Mouse (Mus musculus) kidney, postnatal 0 days (tissue): ENCODE measurements at regions not wholly inside any gene's neighbourhood (a gene's known extent, or its start where the extent isn't known, plus 50 kb on each side); places are given as distances from the start of the nearest gene placed in this dataset.
A peak's percentile ranks its signal among the peaks of the same experiment; 100 is the strongest.

Source experiments
- ATAC-seq: fragments of 200-750 bp; cut with Nextera tagmentation; replicated peaks from 2 replicates; pipeline ENCODE4 v1.8.0; 2017; ENCODE audit warnings: low read depth, moderate number of reproducible peaks, moderate TSS enrichment, moderate library complexity; ENCODE audit not compliant: low FRiP score
- DNase-seq: peaks from one replicate; pipeline ENCODE4 v3.0.0-alpha.2; 2016; ENCODE audit warnings: low spot score
- H3K27ac ChIP-seq: fragments of 300-500 bp; sonication (generic); 2 replicates; pipeline ENCODE4 v1.5.1; 2014; ENCODE audit warnings: mild to moderate bottlenecking
- H3K27me3 ChIP-seq: fragments of 300-500 bp; sonication (generic); 2 replicates; pipeline ENCODE4 v1.6.1; 2014; ENCODE audit warnings: low read length, mixed read lengths; ENCODE audit not compliant: insufficient read depth
- H3K36me3 ChIP-seq: fragments of 300-500 bp; sonication (generic); 2 replicates; pipeline ENCODE4 v1.6.1; 2014; ENCODE audit warnings: low read length, mixed read lengths; ENCODE audit not compliant: insufficient read depth
- H3K4me1 ChIP-seq: fragments of 300-500 bp; sonication (generic); replicated peaks from 2 replicates; pipeline ENCODE4 v1.6.1; 2014; ENCODE audit warnings: antibody characterized with exemption, low read length, mixed read lengths; ENCODE audit not compliant: insufficient read depth
- H3K4me2 ChIP-seq: fragments of 300-500 bp; sonication (generic); 2 replicates; pipeline ENCODE4 v1.6.1; 2014; ENCODE audit warnings: mild to moderate bottlenecking, low read length, moderate library complexity, mixed read lengths
- H3K4me3 ChIP-seq: fragments of 300-500 bp; sonication (generic); replicated peaks from 2 replicates; pipeline ENCODE4 v1.5.1; 2014; ENCODE audit warnings: low read depth, low read length
- H3K9ac ChIP-seq: fragments of 300-500 bp; sonication (generic); 2 replicates; pipeline ENCODE4 v1.6.1; 2014; ENCODE audit warnings: low read depth, low read length
- H3K9me3 ChIP-seq: fragments of 300-500 bp; sonication (generic); replicated peaks from 2 replicates; pipeline ENCODE4 v1.6.1; 2016; ENCODE audit warnings: low read length, inconsistent platforms, mixed read lengths
- CTCF ChIP-seq: IDR thresholded peaks from 2 replicates; pipeline ENCODE4 v1.5.1; 2016; ENCODE audit warnings: antibody characterized with exemption, low read depth, mild to moderate bottlenecking, moderate library complexity
- WGBS: fragments of 180-500 bp; shearing (Covaris S2); extraction: QIAGEN DNeasy Blood & Tissue Kit; methylation state at CpG from one replicate; pipeline ENCODE4 v1.1.7; 2014; 5-methylcytosine and 5-hydroxymethylcytosine counted together

GRCm38 (mm10) chr6:100491811-100492210 lies 179.1 kb downstream of the Shq1 start:
- no peak for DNase-seq
- no peak for ATAC-seq
- Histone ChIP-seq H3K27ac (no peak overlapping the region), H3K9ac (no peak overlapping the region), H3K9me3 (no peaks in the 10 kb centered on the region), H3K27me3 (no peaks in the 10 kb centered on the region), H3K4me1 (no peaks in the 10 kb centered on the region), H3K4me2 (no peak overlapping the region), H3K36me3 (no peaks in the 10 kb centered on the region), H3K4me3 (no peak overlapping the region)
- TF ChIP-seq CTCF, result no peak
- WGBS, result 87% methylated on average over 6 of the region's 6 CpGs

GRCm38 (mm10) chr6:100490920-100491712 lies 179.8 kb downstream of the Shq1 start:
- Histone ChIP-seq H3K27ac (no peak overlapping the region), H3K9me3 (no peaks in the 10 kb centered on the region), H3K4me2 (no peak overlapping the region), H3K4me1 (no peaks in the 10 kb centered on the region), H3K4me3 (no peak overlapping the region), H3K27me3 (no peaks in the 10 kb centered on the region), H3K36me3 (no peaks in the 10 kb centered on the region), H3K9ac (no peak overlapping the region)
- DNase-seq (no peak), ATAC-seq (0 out of 2 replicates have a peak, but pooled peaks have one; percentile 33)
- TF ChIP-seq CTCF, result no peak
- 91% methylated on average over 7 of the region's 7 CpGs for WGBS

- WGBS, result 36% methylated on average over 3 of the region's 3 CpGs
- DNase-seq, result no peak
Measured at GRCm38 (mm10) chr6:100483836-100484235, 187.1 kb downstream of the Shq1 start.

GRCm38 (mm10) chr6:100483084-100483810 lies 187.7 kb downstream of the Shq1 start:
- Histone ChIP-seq H3K4me3 (no peak overlapping the region), H3K4me2 (peak overlapping the region; percentile 23; the same call in 1 of the 2 replicates), H3K27me3 (0 out of 2 replicates have a peak, but pooled peaks cover 2% of the 10 kb centered on the region), H3K27ac (no peak overlapping the region), H3K36me3 (no peaks in the 10 kb centered on the region), H3K4me1 (0 out of 2 replicates have a peak, but pooled peaks cover 4% of the 10 kb centered on the region), H3K9me3 (0 out of 2 replicates have a peak, but pooled peaks cover 3% of the 10 kb centered on the region), H3K9ac (no peak overlapping the region)
- ATAC-seq, result no peak
- no peak for TF ChIP-seq CTCF
- WGBS, result 5% methylated on average over 14 of the region's 14 CpGs
- DNase-seq, result peak; percentile 39

More at GRCm38 (mm10) chr6:100483836-100484235, 187.1 kb downstream of the Shq1 start:
- no peak for ATAC-seq
- no peak overlapping the region for H3K9ac ChIP-seq
- no peak overlapping the region for H3K27ac ChIP-seq
- 0 out of 2 replicates have a peak, but pooled peaks cover 2% of the 10 kb centered on the region for H3K27me3 ChIP-seq
- no peak overlapping the region for H3K4me3 ChIP-seq
- H3K4me1 ChIP-seq, result 0 out of 2 replicates have a peak, but pooled peaks cover 4% of the 10 kb centered on the region
- no peak for TF ChIP-seq CTCF
- H3K36me3 ChIP-seq, result no peaks in the 10 kb centered on the region
- 0 out of 2 replicates have a peak, but pooled peaks cover 3% of the 10 kb centered on the region for H3K9me3 ChIP-seq
- H3K4me2 ChIP-seq, result no peak overlapping the region

GRCm38 (mm10) chr6:100482572-100482971 lies 188.4 kb downstream of the Shq1 start:
- TF ChIP-seq CTCF, result no peak
- no peak overlapping the region for H3K9ac ChIP-seq
- 0 out of 2 replicates have a peak overlapping the region, but pooled peaks have one; percentile 23 for H3K4me2 ChIP-seq
- H3K27me3 ChIP-seq, result 0 out of 2 replicates have a peak, but pooled peaks cover 2% of the 10 kb centered on the region
- 0 out of 2 replicates have a peak, but pooled peaks cover 4% of the 10 kb centered on the region for H3K4me1 ChIP-seq
- H3K27ac ChIP-seq, result no peak overlapping the region
- no peak overlapping the region for H3K4me3 ChIP-seq
- 46% methylated on average over 7 of the region's 7 CpGs for WGBS
- ATAC-seq (no peak), DNase-seq (no peak)
- no peaks in the 10 kb centered on the region for H3K36me3 ChIP-seq
- H3K9me3 ChIP-seq, result 0 out of 2 replicates have a peak, but pooled peaks cover 3% of the 10 kb centered on the region

GRCm38 (mm10) chr6:100480525-100480924 lies 190.4 kb downstream of the Shq1 start:
- no peaks in the 10 kb centered on the region for H3K36me3 ChIP-seq
- H3K4me3 ChIP-seq, result no peak overlapping the region
- H3K4me1 ChIP-seq, result 0 out of 2 replicates have a peak, but pooled peaks cover 4% of the 10 kb centered on the region
- 80% methylated on average over 3 of the region's 3 CpGs for WGBS
- H3K4me2 ChIP-seq, result no peak overlapping the region
- no peak for TF ChIP-seq CTCF
- DNase-seq (no peak), ATAC-seq (no peak)
- H3K9ac ChIP-seq, result no peak overlapping the region
- 0 out of 2 replicates have a peak, but pooled peaks cover 3% of the 10 kb centered on the region for H3K9me3 ChIP-seq
- H3K27me3 ChIP-seq, result 0 out of 2 replicates have a peak, but pooled peaks cover 2% of the 10 kb centered on the region
- H3K27ac ChIP-seq, result no peak overlapping the region
